Mouse (Mus musculus) embryonic facial prominence, embryonic 10.5 days (tissue): ENCODE measurements around the gene Ndufb4. TPM values are rescaled to one million over a fixed set of nuclear protein-coding genes. Genes with fewer than 3 reads are reported as not detected.
"Not testable (repeated sequence)": the region's sequence is repeated elsewhere in the genome, so short reads cannot be mapped to it uniquely, and the experiment has no call there.

Source experiments
- DNase-seq: peaks from one replicate; pipeline ENCODE4 v3.0.0-alpha.2; 2017; ENCODE audit warnings: low spot score
- H3K27ac ChIP-seq: fragments of 300-500 bp; sonication (generic); replicated peaks from 2 replicates; pipeline ENCODE4 v1.5.1; 2016; ENCODE audit warnings: mild to moderate bottlenecking
- H3K27me3 ChIP-seq: fragments of 300-500 bp; sonication (generic); replicated peaks from 2 replicates; pipeline ENCODE4 v1.6.1; 2016; ENCODE audit warnings: low read depth, mild to moderate bottlenecking; ENCODE audit not compliant: poor library complexity, severe bottlenecking
- H3K36me3 ChIP-seq: fragments of 300-500 bp; sonication (generic); replicated peaks from 2 replicates; pipeline ENCODE4 v1.6.1; 2016; ENCODE audit warnings: mild to moderate bottlenecking, moderate library complexity
- H3K4me1 ChIP-seq: fragments of 300-500 bp; sonication (generic); 2 replicates; pipeline ENCODE4 v1.6.1; 2016
- H3K4me3 ChIP-seq: fragments of 300-500 bp; sonication (generic); 2 replicates; pipeline ENCODE4 v1.5.1; 2016; ENCODE audit warnings: mild to moderate bottlenecking, moderate library complexity
- H3K9me3 ChIP-seq: fragments of 300-500 bp; sonication (generic); 2 replicates; pipeline ENCODE4 v1.6.1; 2016; ENCODE audit warnings: mild to moderate bottlenecking
- WGBS: fragments of 180-500 bp; shearing (Covaris S2); methylation state at CpG from one replicate; pipeline ENCODE4 v1.1.7; 2016; 5-methylcytosine and 5-hydroxymethylcytosine counted together
- polyA plus RNA-seq: library from polyadenylated mRNA; unstranded; fragments of >200 nt; fragmentation: Nextera tagmentation; extraction: Ambion mirVana; gene quantifications from 2 replicates; pipeline ENCODE4 v1.2.1, GENCODE M21; 2016

The Ndufb4 gene
- polyA plus RNA-seq, 1 experiment from 2014 or later, result 38.1 TPM

- WGBS, result 91% methylated on average over 16 of the region's 16 CpGs
- Histone ChIP-seq H3K27ac (no peak overlapping the region), H3K4me1 (peaks cover 3% of the 10 kb centered on the region; the same call in 1 of the 2 replicates), H3K36me3 (peaks cover 54% of the 10 kb centered on the region), H3K9me3 (no peaks in the 10 kb centered on the region), H3K4me3 (no peak overlapping the region), H3K27me3 (no peaks in the 10 kb centered on the region)
- DNase-seq, result no peak
Measured at GRCm38 (mm10) chr16:37647067-37647466, 7.2 kb downstream of the Ndufb4 start.

GRCm38 (mm10) chr16:37645799-37646198 lies 8.5 kb downstream of the Ndufb4 start:
- no peak overlapping the region for H3K4me3 ChIP-seq
- WGBS, result 86% methylated on average over 3 of the region's 3 CpGs
- H3K36me3 ChIP-seq, result peaks cover 44% of the 10 kb centered on the region

GRCm38 (mm10) chr16:37645211-37645610 lies 9.0 kb downstream of the Ndufb4 start:
- 90% methylated on average over 8 of the region's 8 CpGs for WGBS
- DNase-seq, result no peak
- no peak overlapping the region for H3K4me3 ChIP-seq
- H3K36me3 ChIP-seq, result peaks cover 42% of the 10 kb centered on the region
- H3K27ac ChIP-seq, result no peak overlapping the region
- H3K27me3 ChIP-seq, result no peaks in the 10 kb centered on the region
- no peaks in the 10 kb centered on the region for H3K9me3 ChIP-seq
- H3K4me1 ChIP-seq, result peaks cover 1% of the 10 kb centered on the region; the same call in 1 of the 2 replicates

More at GRCm38 (mm10) chr16:37645799-37646198, 8.5 kb downstream of the Ndufb4 start:
- DNase-seq, result no peak
- Histone ChIP-seq H3K4me1 (peaks cover 3% of the 10 kb centered on the region; the same call in 1 of the 2 replicates), H3K9me3 (no peaks in the 10 kb centered on the region), H3K27ac (no peak overlapping the region), H3K27me3 (no peaks in the 10 kb centered on the region)

- no peak overlapping the region for H3K27ac ChIP-seq
- H3K36me3 ChIP-seq, result peaks cover 42% of the 10 kb centered on the region
- H3K4me3 ChIP-seq, result no peak overlapping the region
- DNase-seq, result no peak
- H3K4me1 ChIP-seq, result no peaks in the 10 kb centered on the region
- no peaks in the 10 kb centered on the region for H3K9me3 ChIP-seq
- 91% methylated on average over 5 of the region's 5 CpGs for WGBS
- no peaks in the 10 kb centered on the region for H3K27me3 ChIP-seq
Measured at GRCm38 (mm10) chr16:37644486-37644885, 9.8 kb downstream of the Ndufb4 start.

- not testable (repeated sequence) for H3K4me3 ChIP-seq, H3K4me1 ChIP-seq, H3K27me3 ChIP-seq, DNase-seq, H3K9me3 ChIP-seq, H3K27ac ChIP-seq
- H3K36me3 ChIP-seq, result peaks cover 12% of the 10 kb centered on the region
Measured at GRCm38 (mm10) chr16:37640522-37640921, 13.7 kb downstream of the Ndufb4 start.

GRCm38 (mm10) chr16:37637802-37638201 lies 16.5 kb downstream of the Ndufb4 start:
- H3K4me3 ChIP-seq, result no peak overlapping the region
- no peaks in the 10 kb centered on the region for H3K36me3 ChIP-seq
- H3K4me1 ChIP-seq, result no peaks in the 10 kb centered on the region
- H3K27ac ChIP-seq, result no peak overlapping the region
- no peaks in the 10 kb centered on the region for H3K9me3 ChIP-seq
- DNase-seq, result no peak
- H3K27me3 ChIP-seq, result no peaks in the 10 kb centered on the region

- Histone ChIP-seq H3K4me1 (no peaks in the 10 kb centered on the region), H3K9me3 (no peaks in the 10 kb centered on the region), H3K27me3 (no peaks in the 10 kb centered on the region), H3K36me3 (no peaks in the 10 kb centered on the region), H3K4me3 (no peak overlapping the region), H3K27ac (no peak overlapping the region)
- no peak for DNase-seq
- 64% methylated on average over 6 of the region's 6 CpGs for WGBS
Measured at GRCm38 (mm10) chr16:37636107-37636506, 18.1 kb downstream of the Ndufb4 start.

- Histone ChIP-seq H3K9me3 (no peaks in the 10 kb centered on the region), H3K4me3 (no peak overlapping the region), H3K27me3 (no peaks in the 10 kb centered on the region), H3K27ac (no peak overlapping the region), H3K36me3 (no peaks in the 10 kb centered on the region), H3K4me1 (no peaks in the 10 kb centered on the region)
- WGBS, result 92% methylated on average over 1 of the region's 1 CpGs
- no peak for DNase-seq
Measured at GRCm38 (mm10) chr16:37635095-37635494, 19.2 kb downstream of the Ndufb4 start.

- Histone ChIP-seq H3K4me3 (no peak overlapping the region), H3K9me3 (no peaks in the 10 kb centered on the region), H3K27me3 (no peaks in the 10 kb centered on the region), H3K36me3 (no peaks in the 10 kb centered on the region), H3K27ac (no peak overlapping the region), H3K4me1 (no peaks in the 10 kb centered on the region)
- DNase-seq, result no peak
- WGBS, result 71% methylated on average over 9 of the region's 9 CpGs
Measured at GRCm38 (mm10) chr16:37634578-37634977, 19.7 kb downstream of the Ndufb4 start.

GRCm38 (mm10) chr16:37629011-37629410 lies 25.2 kb downstream of the Ndufb4 start:
- WGBS, result 91% methylated on average over 7 of the region's 7 CpGs
- H3K4me3 ChIP-seq, result no peak overlapping the region
- H3K4me1 ChIP-seq, result no peaks in the 10 kb centered on the region
- no peaks in the 10 kb centered on the region for H3K9me3 ChIP-seq
- H3K27ac ChIP-seq, result no peak overlapping the region
- DNase-seq, result no peak
- H3K27me3 ChIP-seq, result no peaks in the 10 kb centered on the region
- H3K36me3 ChIP-seq, result no peaks in the 10 kb centered on the region

GRCm38 (mm10) chr16:37628336-37628735 lies 25.9 kb downstream of the Ndufb4 start:
- no peak overlapping the region for H3K27ac ChIP-seq

GRCm38 (mm10) chr16:37626388-37626949 lies 27.8 kb downstream of the Ndufb4 start:
- H3K27me3 ChIP-seq, result no peaks in the 10 kb centered on the region
- no peak for DNase-seq
- H3K27ac ChIP-seq, result no peak overlapping the region
- WGBS, result 63% methylated on average over 4 of the region's 4 CpGs
- H3K36me3 ChIP-seq, result no peaks in the 10 kb centered on the region
- H3K4me3 ChIP-seq, result no peak overlapping the region
- H3K4me1 ChIP-seq, result no peaks in the 10 kb centered on the region
- no peaks in the 10 kb centered on the region for H3K9me3 ChIP-seq

More at GRCm38 (mm10) chr16:37628336-37628735, 25.9 kb downstream of the Ndufb4 start:
- Histone ChIP-seq H3K27me3 (no peaks in the 10 kb centered on the region), H3K4me3 (no peak overlapping the region), H3K36me3 (no peaks in the 10 kb centered on the region), H3K4me1 (no peaks in the 10 kb centered on the region), H3K9me3 (no peaks in the 10 kb centered on the region)
- 67% methylated on average over 9 of the region's 9 CpGs for WGBS
- DNase-seq, result no peak

GRCm38 (mm10) chr16:37622919-37623318 lies 31.3 kb downstream of the Ndufb4 start:
- Histone ChIP-seq H3K27me3 (no peaks in the 10 kb centered on the region), H3K4me3 (no peak overlapping the region), H3K27ac (no peak overlapping the region), H3K36me3 (no peaks in the 10 kb centered on the region), H3K4me1 (0 out of 2 replicates have a peak, but pooled peaks cover under 1% of the 10 kb centered on the region), H3K9me3 (no peaks in the 10 kb centered on the region)
- 50% methylated on average over 5 of the region's 5 CpGs for WGBS
- DNase-seq, result no peak
